Mouse (Mus musculus) kidney, adult 2 months (tissue): ENCODE data around the gene Med1. TPM values are rescaled to one million over a fixed set of nuclear protein-coding genes. Genes with fewer than 3 reads are reported as not detected.
A peak's percentile ranks its signal among the peaks of the same experiment; 100 is the strongest.

Experiments used
- DNase-seq: peaks from one replicate; pipeline ENCODE4 v3.0.0; 2021
- H3K27ac ChIP-seq: fragments of 200-500 bp; 2 replicates; pipeline ENCODE4 v1.5.1; 2012; ENCODE audit warnings: low read depth, low read length, control low read depth, inconsistent platforms; ENCODE audit not compliant: insufficient read depth
- H3K27me3 ChIP-seq: fragments of 200-500 bp; replicated peaks from 2 replicates; pipeline ENCODE4 v1.6.1; 2012; ENCODE audit warnings: mild to moderate bottlenecking, moderate library complexity, low read length, inconsistent platforms; ENCODE audit not compliant: control insufficient read depth, insufficient read depth
- H3K36me3 ChIP-seq: fragments of 200-500 bp; 2 replicates; pipeline ENCODE4 v1.6.1; 2012; ENCODE audit warnings: mild to moderate bottlenecking, moderate library complexity, low read length, inconsistent platforms; ENCODE audit not compliant: control insufficient read depth, insufficient read depth
- H3K4me1 ChIP-seq: fragments of 200-500 bp; 2 replicates; pipeline ENCODE4 v1.6.1; 2011; ENCODE audit warnings: low read length; ENCODE audit not compliant: control insufficient read depth, insufficient read depth
- H3K4me3 ChIP-seq: fragments of 200-500 bp; 2 replicates; pipeline ENCODE4 v1.5.1; 2011; ENCODE audit warnings: mild to moderate bottlenecking, low read depth, low read length, control low read depth; ENCODE audit not compliant: insufficient read depth
- CTCF ChIP-seq: fragments of 200-500 bp; conservative IDR thresholded peaks from 2 replicates; pipeline ENCODE4 v1.5.1; 2011; ENCODE audit warnings: low read depth, mild to moderate bottlenecking, control low read depth, low read length, moderate library complexity, mixed read lengths; ENCODE audit not compliant: insufficient read depth, insufficient read length
- POLR2A ChIP-seq: fragments of 200-500 bp; IDR thresholded peaks from one replicate; pipeline ENCODE4 v1.6.1; 2011; ENCODE audit warnings: low read depth, low read length, control low read depth
- WGBS: fragments of 180-500 bp; shearing (Covaris S2); methylation state at CpG from one replicate; pipeline ENCODE4 v1.1.7; 2018; 5-methylcytosine and 5-hydroxymethylcytosine counted together
- polyA plus RNA-seq: library from polyadenylated mRNA; depleted of rRNA; stranded (reverse); fragments of >200 nt; gene quantifications from 2 replicates; pipeline ENCODE4 v1.2.3, GENCODE M21; 2012

Med1 gene
- polyA plus RNA-seq, 1 experiment = 13.0 TPM

DNA sequence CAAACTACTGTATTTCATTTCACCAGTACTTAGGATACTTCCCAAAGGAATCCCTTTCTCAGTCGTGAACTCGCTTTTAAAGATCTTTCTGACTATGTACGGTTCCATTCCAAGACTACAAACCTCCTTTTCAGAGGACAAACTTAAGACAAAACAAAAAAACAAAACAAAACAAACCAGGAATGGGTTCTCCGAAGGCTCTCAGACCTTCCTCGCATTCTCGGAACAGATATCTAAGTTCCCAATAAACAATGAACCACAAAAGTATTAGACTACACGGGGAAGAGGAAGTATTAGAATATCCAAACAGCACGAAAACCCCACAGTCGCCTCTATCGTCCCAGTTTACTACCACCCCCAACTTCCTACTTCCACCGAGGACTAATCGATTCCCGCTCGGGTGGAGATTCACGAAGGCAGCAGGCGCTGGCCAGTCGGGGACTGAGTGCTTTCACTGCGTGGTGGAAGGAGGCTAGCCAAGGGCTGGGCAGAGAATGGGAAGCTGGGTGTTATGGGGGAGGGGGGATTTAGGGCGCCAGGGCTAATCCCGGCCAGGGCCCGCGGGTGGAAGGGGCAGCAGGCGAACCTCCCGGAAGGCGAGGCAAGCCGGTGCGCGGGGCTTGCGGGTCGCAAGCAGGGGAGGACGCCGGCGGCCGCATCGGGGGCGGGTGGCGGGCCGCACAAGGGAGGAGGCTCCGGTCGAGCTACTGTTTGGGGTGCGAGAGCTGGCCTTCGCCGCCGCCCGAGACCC, 44.4 kb downstream of the Med1 start:
- TF ChIP-seq POLR2A (no peak), CTCF (no peak)
- Histone ChIP-seq H3K4me1 (no peaks in the 10 kb centered on the region; the same call in 1 of the 2 replicates), H3K27ac (peak overlapping the region; percentile 79), H3K27me3 (no peaks in the 10 kb centered on the region), H3K4me3 (peak overlapping the region; percentile 73), H3K36me3 (no peaks in the 10 kb centered on the region)
- DNase-seq = peak; percentile 43
- WGBS = 2% methylated on average over 43 of the region's 45 CpGs

DNA sequence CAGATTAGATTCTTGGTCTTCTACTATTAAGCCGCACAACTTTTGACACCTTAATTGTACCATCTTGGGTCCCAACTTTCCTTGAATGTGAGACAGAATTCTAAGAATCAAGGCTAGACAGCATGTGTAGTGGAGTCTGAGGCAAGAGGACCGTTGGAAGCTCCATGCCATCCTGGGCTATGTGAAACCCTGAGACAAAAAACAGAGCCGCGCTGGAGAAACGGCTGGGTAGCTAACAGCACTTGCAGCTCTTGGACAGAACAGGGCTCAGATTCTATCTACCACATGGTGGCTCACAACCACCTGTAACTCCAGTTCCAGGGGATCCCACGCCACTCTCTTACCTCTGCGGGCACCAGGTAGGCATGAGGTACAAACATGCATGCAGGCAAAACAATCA, 47.2 kb downstream of the Med1 start:
- TF ChIP-seq POLR2A = no peak
- no peak for TF ChIP-seq CTCF
- H3K36me3 ChIP-seq = no peaks in the 10 kb centered on the region
- H3K27ac ChIP-seq = no peak overlapping the region

GRCm38 (mm10) chr11:98142545-98142944, 50.5 kb downstream of the Med1 start:
- H3K4me1 ChIP-seq = peaks cover 4% of the 10 kb centered on the region; the same call in 1 of the 2 replicates

More for the DNA sequence above, 47.2 kb downstream of the Med1 start:
- H3K27me3 ChIP-seq = no peaks in the 10 kb centered on the region
- H3K4me1 ChIP-seq = no peaks in the 10 kb centered on the region; the same call in 1 of the 2 replicates
- no peak overlapping the region for H3K4me3 ChIP-seq
- no peak for DNase-seq
- WGBS = 77% methylated on average over 7 of the region's 7 CpGs

GRCm38 (mm10) chr11:98138894-98139293, 54.2 kb downstream of the Med1 start:
- Histone ChIP-seq H3K36me3 (no peaks in the 10 kb centered on the region; the same call in 1 of the 2 replicates), H3K27ac (no peak overlapping the region), H3K27me3 (no peaks in the 10 kb centered on the region), H3K4me1 (peaks cover 4% of the 10 kb centered on the region; the same call in 1 of the 2 replicates), H3K4me3 (no peak overlapping the region)
- 61% methylated on average over 7 of the region's 7 CpGs for WGBS
- TF ChIP-seq CTCF = no peak
- no peak for DNase-seq

More at GRCm38 (mm10) chr11:98142545-98142944, 50.5 kb downstream of the Med1 start:
- Histone ChIP-seq H3K4me3 (no peak overlapping the region), H3K36me3 (no peaks in the 10 kb centered on the region), H3K27me3 (no peaks in the 10 kb centered on the region), H3K27ac (no peak overlapping the region)
- WGBS = 92% methylated on average over 2 of the region's 2 CpGs
- no peak for DNase-seq
- no peak for TF ChIP-seq POLR2A
- TF ChIP-seq CTCF = no peak

GRCm38 (mm10) chr11:98137836-98138235, 55.3 kb downstream of the Med1 start:
- Histone ChIP-seq H3K4me1 (peaks cover 6% of the 10 kb centered on the region; the same call in 1 of the 2 replicates), H3K27ac (no peak overlapping the region), H3K4me3 (no peak overlapping the region), H3K36me3 (no peaks in the 10 kb centered on the region; the same call in 1 of the 2 replicates), H3K27me3 (no peaks in the 10 kb centered on the region)
- no peak for TF ChIP-seq POLR2A
- TF ChIP-seq CTCF = no peak
- DNase-seq = no peak
- 94% methylated on average over 11 of the region's 11 CpGs for WGBS

DNA sequence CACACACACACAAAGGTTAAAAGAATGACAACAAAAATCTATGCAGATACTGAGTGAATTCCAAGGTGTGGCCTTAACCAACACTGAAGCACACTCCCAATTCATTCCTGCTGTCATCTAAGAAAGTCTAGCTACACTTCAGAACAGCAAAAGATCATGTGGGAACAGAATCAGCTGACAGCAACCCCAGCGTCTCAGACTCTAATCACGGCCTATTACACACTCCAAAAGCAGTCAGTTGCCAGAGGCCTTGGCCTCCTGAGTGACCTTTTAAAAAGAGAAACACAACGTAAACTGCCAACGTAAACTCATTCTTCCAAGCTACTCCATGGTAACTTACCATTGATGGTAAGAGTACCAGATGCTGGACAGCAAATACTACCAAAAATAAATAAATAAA, 58.1 kb downstream of the Med1 start:
- no peaks in the 10 kb centered on the region for H3K27me3 ChIP-seq
- WGBS = 44% methylated on average over 4 of the region's 4 CpGs
- H3K27ac ChIP-seq = no peak overlapping the region
- TF ChIP-seq POLR2A (no peak), CTCF (no peak)
- no peak overlapping the region for H3K4me3 ChIP-seq
- H3K4me1 ChIP-seq = peaks cover 6% of the 10 kb centered on the region; the same call in 1 of the 2 replicates
- H3K36me3 ChIP-seq = no peaks in the 10 kb centered on the region; the same call in 1 of the 2 replicates
- DNase-seq = no peak

- DNase-seq = no peak
- H3K36me3 ChIP-seq = no peaks in the 10 kb centered on the region
- no peaks in the 10 kb centered on the region for H3K27me3 ChIP-seq
- no peaks in the 10 kb centered on the region for H3K4me1 ChIP-seq
- TF ChIP-seq POLR2A = no peak
- TF ChIP-seq CTCF = no peak
- 91% methylated on average over 5 of the region's 5 CpGs for WGBS
- no peak overlapping the region for H3K27ac ChIP-seq
- no peak overlapping the region for H3K4me3 ChIP-seq
These were observed 69.7 kb downstream of the Med1 start for GRCm38 (mm10) chr11:98123424-98123823.
